Mouse (Mus musculus): ENCODE data around the gene Wipf2.

- TF ChIP-seq NRF1 (IDR thresholded peaks at IDR 0.05; ENCODE audit: low read depth, low read length) (no peak), ZC3H11A (IDR thresholded peaks at IDR 0.05; ENCODE audit: low read depth, low read length) (no peak), CHD2 (IDR thresholded peaks at IDR 0.05; ENCODE audit: low read length) (no peak), MAFK (IDR thresholded peaks at IDR 0.05; ENCODE audit: insufficient replicate concordance, low read length) (no peak), POLR2A (IDR thresholded peaks at IDR 0.05; ENCODE audit: low read depth, low read length) (no peak), JUND (conservative IDR thresholded peaks at IDR 0.05; ENCODE audit: low read depth, low read length) (no peak), EP300 (IDR thresholded peaks at IDR 0.05; ENCODE audit: low read length) (no peak), TCF12 (IDR thresholded peaks at IDR 0.05; ENCODE audit: low read depth, low read length) (no peak), MAZ (IDR thresholded peaks at IDR 0.05; ENCODE audit: low read depth, low read length) (no peak), POLR2AphosphoS2 (IDR thresholded peaks at IDR 0.05; ENCODE audit: low read depth, low read length) (no peak), CTCF (conservative IDR thresholded peaks at IDR 0.05 in 1 of 2, IDR thresholded peaks at IDR 0.05 in 1 of 2; ENCODE audit: low read depth in 2 of 2, low read length in 2 of 2) (no peak), RAD21 (IDR thresholded peaks at IDR 0.05; ENCODE audit: low read depth, low read length) (no peak), ZKSCAN1 (IDR thresholded peaks at IDR 0.05; ENCODE audit: borderline replicate concordance, low read depth, low read length) (no peak)
These were observed 25.6 kb downstream of the Wipf2 start for GRCm38 (mm10) chr11:98889077-98889476.
